Mouse (Mus musculus) bone marrow, adult 2 months (tissue): ENCODE data around the gene Tpp1. TPM values are rescaled to one million over a fixed set of nuclear protein-coding genes. Genes with fewer than 3 reads are reported as not detected.
"Not testable (repeated sequence)": the region's sequence is repeated elsewhere in the genome, so short reads cannot be mapped to it uniquely, and the experiment has no call there.

Source experiments
- H3K27ac ChIP-seq: fragments of 200-500 bp; 2 replicates; pipeline ENCODE4 v1.5.1; 2012; ENCODE audit warnings: low read depth, mild to moderate bottlenecking, control low read depth, inconsistent platforms, low read length; ENCODE audit not compliant: control insufficient read depth, poor library complexity, insufficient read depth
- H3K4me1 ChIP-seq: fragments of 200-500 bp; 2 replicates; pipeline ENCODE4 v1.6.1; 2011; ENCODE audit warnings: low read length; ENCODE audit not compliant: control insufficient read depth, insufficient read depth
- H3K4me3 ChIP-seq: fragments of 200-500 bp; replicated peaks from 2 replicates; pipeline ENCODE3; 2011; ENCODE audit warnings: mild to moderate bottlenecking, low read depth, low read length, control low read depth; ENCODE audit not compliant: control insufficient read depth
- CTCF ChIP-seq: fragments of 200-500 bp; IDR thresholded peaks from 2 replicates; pipeline ENCODE4 v1.5.1; 2011; ENCODE audit warnings: low read length, control low read depth; ENCODE audit not compliant: control insufficient read depth, insufficient read depth
- POLR2A ChIP-seq: fragments of 200-500 bp; IDR thresholded peaks from 2 replicates; pipeline ENCODE4 v1.6.1; 2011; ENCODE audit warnings: low read depth, mild to moderate bottlenecking, control low read depth, low read length, borderline replicate concordance; ENCODE audit not compliant: control insufficient read depth
- WGBS: fragments of 180-500 bp; shearing (Covaris S2); methylation state at CpG from one replicate; pipeline ENCODE4 v1.1.7; 2018; 5-methylcytosine and 5-hydroxymethylcytosine counted together
- polyA plus RNA-seq: library from polyadenylated mRNA; stranded (reverse); fragments of >200 nt; gene quantifications from 2 replicates; pipeline ENCODE4 v1.2.4, GENCODE M21; 2011; ENCODE audit warnings: low replicate concordance; ENCODE audit not compliant: missing spikeins, insufficient read depth, insufficient read length

Tpp1 gene
- polyA plus RNA-seq, 1 experiment, result 20.0 TPM

DNA sequence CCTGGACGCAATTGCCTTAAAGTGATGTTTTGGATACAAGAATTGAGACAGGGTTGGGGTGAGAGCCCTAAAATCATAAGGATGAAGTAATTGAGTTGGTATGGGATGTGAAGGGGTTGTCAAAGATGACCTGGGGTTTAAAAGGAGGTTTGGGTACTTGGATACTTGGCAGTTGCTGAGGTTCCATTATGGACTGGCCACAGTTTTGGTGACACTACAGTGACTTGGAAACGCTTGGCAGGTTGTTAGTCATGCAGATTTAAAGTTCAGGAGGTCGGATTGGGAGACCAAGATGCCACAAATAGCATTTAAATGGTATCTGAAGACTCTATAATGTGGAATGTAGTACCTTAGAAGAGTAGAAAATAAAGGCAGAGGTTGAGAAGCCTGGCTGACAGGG, 14.4 kb downstream of the Tpp1 start:
- no peak overlapping the region for H3K27ac ChIP-seq
- no peak for TF ChIP-seq POLR2A
- TF ChIP-seq CTCF, result no peak

DNA sequence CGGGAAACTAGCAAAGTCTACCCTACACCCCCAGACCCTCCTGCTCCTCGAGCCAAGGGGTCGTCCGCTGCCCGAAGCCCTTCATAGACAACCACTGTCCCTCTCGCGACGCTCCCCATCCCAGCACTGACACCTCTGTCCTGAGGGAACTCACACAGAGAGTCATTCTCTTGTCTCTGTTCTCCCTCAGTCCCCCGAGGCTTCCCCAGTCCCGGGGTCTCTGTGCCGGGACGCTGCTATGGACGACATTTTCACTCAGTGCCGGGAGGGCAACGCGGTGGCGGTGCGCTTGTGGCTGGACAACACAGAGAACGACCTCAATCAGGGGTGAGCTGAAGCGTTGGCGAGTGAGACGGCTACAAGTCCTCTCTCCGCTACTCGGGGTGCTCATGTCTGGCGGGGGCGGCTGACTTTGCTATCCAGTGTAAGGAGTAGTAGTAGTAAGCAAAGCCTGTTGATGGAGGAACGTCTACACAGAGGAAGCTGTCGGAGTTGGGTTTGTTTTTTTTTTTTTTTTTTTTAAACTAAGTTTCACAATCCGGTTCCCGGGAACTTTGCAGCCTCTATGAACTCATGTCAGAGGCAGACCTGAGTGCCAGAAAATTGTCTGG, 15.0 kb downstream of the Tpp1 start, which contains the start of gene Rrp8:
Rrp8 (minus strand) TSS at position 475 of the 611 bp plus-strand sequence.
- TF ChIP-seq CTCF, result no peak
- TF ChIP-seq POLR2A, result peak; percentile 49; the same call in 1 of the 2 replicates
- no peaks in the 10 kb centered on the region; the same call in 1 of the 2 replicates for H3K4me1 ChIP-seq
- peak within 1 kb of the TSS; percentile 96 for H3K4me3 ChIP-seq
- peak within 1 kb of the TSS; percentile 75 for H3K27ac ChIP-seq
- WGBS, result under 1% methylated on average over 30 of the region's 30 CpGs

More for the DNA sequence above, 14.4 kb downstream of the Tpp1 start:
- WGBS, result 33% methylated on average over 3 of the region's 3 CpGs
- Histone ChIP-seq H3K4me3 (peak overlapping the region; percentile 96), H3K4me1 (no peaks in the 10 kb centered on the region; the same call in 1 of the 2 replicates)

- H3K4me3 ChIP-seq, result peak within 1 kb of the TSS; percentile 96
- peak within 1 kb of the TSS; percentile 75 for H3K27ac ChIP-seq
- WGBS, result under 1% methylated on average over 61 of the region's 62 CpGs
- peak; percentile 11; the same call in 1 of the 2 replicates for TF ChIP-seq POLR2A
- TF ChIP-seq CTCF, result no peak
- no peaks in the 10 kb centered on the region; the same call in 1 of the 2 replicates for H3K4me1 ChIP-seq
Measured at GRCm38 (mm10) chr7:105736264-105736901, 15.7 kb downstream of the Tpp1 start, which contains the start of gene Ilk. TSS of gene Ilk (plus strand) at chr7:105736592.

- not testable (repeated sequence) for H3K27ac ChIP-seq, H3K4me1 ChIP-seq
- 31% methylated on average over 4 of the region's 4 CpGs for WGBS
- H3K4me3 ChIP-seq, result peak overlapping the region; percentile 18
Measured at GRCm38 (mm10) chr7:105735464-105735863, 16.6 kb downstream of the Tpp1 start.

DNA sequence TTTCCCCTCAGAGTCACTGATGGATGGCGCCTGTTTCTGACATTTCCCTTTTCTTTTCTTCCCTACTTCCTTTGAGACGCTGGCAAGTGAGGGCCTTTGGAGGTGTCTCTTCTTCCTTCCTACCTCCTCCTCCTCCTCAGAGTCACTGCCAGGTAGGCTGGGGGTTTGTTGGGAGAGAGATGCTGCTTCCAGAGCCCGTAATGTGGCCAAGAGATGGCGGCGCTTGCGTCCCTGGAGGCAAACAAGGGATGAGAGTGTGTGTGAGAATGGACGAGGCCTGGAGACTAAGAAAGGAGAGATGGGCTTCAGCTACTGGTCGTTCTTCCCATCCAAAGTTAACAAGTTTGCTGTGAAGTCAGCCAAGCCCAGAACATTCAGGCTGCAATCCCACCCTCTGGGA, 17.2 kb downstream of the Tpp1 start:
- H3K27ac ChIP-seq, result no peak overlapping the region
- WGBS, result 79% methylated on average over 8 of the region's 8 CpGs
- no peak for TF ChIP-seq CTCF
- no peak for TF ChIP-seq POLR2A
- H3K4me1 ChIP-seq, result no peaks in the 10 kb centered on the region; the same call in 1 of the 2 replicates
- H3K4me3 ChIP-seq, result no peak overlapping the region

DNA sequence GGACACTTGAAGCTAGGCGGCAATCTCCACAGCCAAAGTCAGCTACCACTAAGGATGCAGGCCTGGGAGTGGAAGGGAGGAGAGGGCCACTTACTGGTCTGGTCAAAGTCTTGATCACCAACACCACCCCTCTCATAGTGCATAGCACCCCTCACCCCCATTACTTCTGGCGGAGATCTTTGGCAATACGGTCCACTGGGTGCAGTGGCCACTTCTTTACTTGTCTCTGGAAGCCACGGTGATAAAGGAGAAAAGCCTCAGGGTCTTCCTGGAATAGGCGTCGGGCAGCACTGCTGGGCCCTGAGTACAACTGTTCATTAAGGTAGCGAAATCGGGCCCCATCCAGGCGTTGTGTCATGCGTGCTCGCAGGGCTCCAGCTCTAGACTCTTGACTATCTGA, 18.2 kb downstream of the Tpp1 start:
- 91% methylated on average over 11 of the region's 11 CpGs for WGBS
- H3K27ac ChIP-seq, result no peak overlapping the region
- no peak for TF ChIP-seq CTCF
- no peaks in the 10 kb centered on the region; the same call in 1 of the 2 replicates for H3K4me1 ChIP-seq
- H3K4me3 ChIP-seq, result no peak overlapping the region

- Histone ChIP-seq H3K27ac (no peak overlapping the region), H3K4me1 (no peaks in the 10 kb centered on the region), H3K4me3 (no peak overlapping the region)
- WGBS, result 67% methylated on average over 6 of the region's 6 CpGs
- TF ChIP-seq POLR2A (no peak), CTCF (no peak)
Measured at GRCm38 (mm10) chr7:105728701-105729428, 23.2 kb downstream of the Tpp1 start.

DNA sequence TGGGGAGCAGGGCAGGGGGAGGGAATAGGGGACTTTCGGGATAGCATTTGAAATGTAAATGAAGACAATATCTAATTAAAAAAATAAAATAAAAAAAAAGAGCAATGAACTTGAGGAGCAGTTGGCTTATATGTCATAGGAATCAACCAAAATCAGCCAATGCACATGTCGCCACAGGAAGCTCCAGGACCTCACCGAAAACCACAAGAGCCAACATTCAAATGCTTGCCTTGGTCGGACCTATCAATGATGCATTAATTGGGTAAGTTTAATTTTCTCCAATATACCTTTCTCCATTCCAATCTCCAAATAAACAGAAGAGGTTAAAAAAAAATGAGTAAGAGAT, 25.1 kb downstream of the Tpp1 start:
- no peak overlapping the region for H3K27ac ChIP-seq
- no peaks in the 10 kb centered on the region for H3K4me1 ChIP-seq
- no peak for TF ChIP-seq CTCF
- TF ChIP-seq POLR2A, result no peak
- no peak overlapping the region for H3K4me3 ChIP-seq
- WGBS, result 42% methylated on average over 4 of the region's 4 CpGs
